Mouse (Mus musculus) urinary bladder, postnatal 36 days (tissue): ENCODE measurements around the gene Chek1.

ENCODE experiments used
- DNase-seq, 2 experiments: peaks; one replicate each; pipeline ENCODE4 v3.0.0; 2022; ENCODE audit warnings: low spot score in 2 of 2, mixed read lengths in 1 of 2

Chek1 gene

DNA sequence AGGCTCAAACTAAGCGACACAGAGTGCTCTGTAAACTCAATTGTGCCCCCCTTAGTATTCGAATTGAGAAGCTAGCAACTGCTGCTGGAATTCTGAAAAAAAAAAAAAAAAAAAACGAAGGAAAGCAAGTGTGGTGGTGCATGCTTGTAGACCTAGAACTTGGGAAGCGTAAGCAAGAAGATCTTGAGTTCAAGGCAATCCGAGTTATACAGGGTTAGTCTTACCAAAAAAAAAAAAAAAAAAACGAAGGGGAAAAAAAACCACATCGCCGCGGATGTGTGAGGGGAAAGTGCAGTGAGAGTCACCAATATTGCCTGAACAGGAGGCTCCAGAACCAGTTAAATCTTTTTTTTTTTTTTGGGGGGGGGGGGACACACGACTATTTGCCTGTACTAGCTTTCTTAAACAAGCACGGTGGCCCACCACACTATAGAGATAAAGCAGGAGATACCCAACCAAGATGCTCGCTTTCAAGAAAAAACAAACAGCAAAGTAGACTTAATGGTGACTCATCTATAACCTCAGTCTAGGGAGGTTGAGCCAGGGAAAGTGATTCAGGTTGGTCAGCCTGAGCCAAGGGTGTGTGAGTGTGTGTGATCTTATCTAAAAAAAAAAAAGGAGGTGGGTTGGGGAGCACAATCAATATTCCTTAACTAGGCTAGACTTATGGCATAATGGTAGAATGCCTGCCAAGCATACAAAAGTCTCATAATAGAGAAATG, at the start of gene Chek1:
Gene Chek1 (minus strand): TSS at position 32 of the 722 bp plus-strand sequence.
- DNase-seq, result no peak

- no peak for DNase-seq
These were observed 42.2 kb upstream of the Chek1 start for GRCm38 (mm10) chr9:36769048-36769413.

GRCm38 (mm10) chr9:36768156-36769047, 41.5 kb upstream of the Chek1 start:
- DNase-seq, result peak in 1 of 2 experiments; percentile 50

GRCm38 (mm10) chr9:36767203-36768143, 40.6 kb upstream of the Chek1 start, which contains the start of gene Stt3a:
TSS of gene Stt3a (minus strand) at chr9:36767679.
- peak; percentile 98 to 99 for DNase-seq

GRCm38 (mm10) chr9:36764378-36764777, 37.5 kb upstream of the Chek1 start:
- DNase-seq, result no peak

GRCm38 (mm10) chr9:36726131-36727033, 483 bp downstream of the Chek1 start:
- DNase-seq, result peak; percentile 90 to 91

DNA sequence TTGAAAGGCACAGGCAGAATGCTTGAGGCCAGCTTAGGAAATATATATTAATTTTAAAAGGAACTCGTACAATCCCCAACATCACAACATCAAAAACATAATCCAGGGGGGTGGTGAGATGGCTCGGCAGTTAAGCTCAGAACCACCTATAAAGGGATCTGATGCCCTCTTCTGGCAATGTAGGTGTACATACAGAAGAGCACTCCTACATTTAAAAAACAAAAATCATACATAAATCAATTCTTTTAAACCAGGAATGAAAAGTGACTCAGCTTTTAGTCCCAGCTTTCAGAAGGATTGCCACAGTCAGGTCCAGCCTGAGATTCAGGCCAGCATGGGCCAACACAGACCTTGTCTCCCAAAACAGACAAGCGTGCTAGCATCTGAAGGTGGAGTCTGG, 10.2 kb downstream of the Chek1 start:
- no peak for DNase-seq

DNA sequence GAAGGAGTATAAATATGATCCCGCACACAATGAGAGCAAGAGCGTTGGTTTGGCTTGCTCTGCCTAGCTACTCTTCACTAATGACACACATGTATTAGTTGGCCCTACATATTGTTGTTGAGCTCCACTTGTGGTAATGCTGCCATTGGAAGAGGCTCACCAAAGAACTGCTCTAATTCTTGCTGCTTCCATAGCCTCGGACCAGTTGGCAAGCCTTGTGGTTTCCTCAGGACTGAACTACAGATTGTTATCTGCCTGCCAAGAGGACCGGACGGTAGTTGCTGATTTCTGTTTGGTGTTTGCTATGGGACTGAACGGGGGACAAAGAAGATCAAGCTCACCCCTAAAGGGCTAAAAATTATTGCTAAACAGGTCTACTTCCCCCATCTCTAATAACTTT, 19.6 kb downstream of the Chek1 start:
- DNase-seq, result no peak

DNA sequence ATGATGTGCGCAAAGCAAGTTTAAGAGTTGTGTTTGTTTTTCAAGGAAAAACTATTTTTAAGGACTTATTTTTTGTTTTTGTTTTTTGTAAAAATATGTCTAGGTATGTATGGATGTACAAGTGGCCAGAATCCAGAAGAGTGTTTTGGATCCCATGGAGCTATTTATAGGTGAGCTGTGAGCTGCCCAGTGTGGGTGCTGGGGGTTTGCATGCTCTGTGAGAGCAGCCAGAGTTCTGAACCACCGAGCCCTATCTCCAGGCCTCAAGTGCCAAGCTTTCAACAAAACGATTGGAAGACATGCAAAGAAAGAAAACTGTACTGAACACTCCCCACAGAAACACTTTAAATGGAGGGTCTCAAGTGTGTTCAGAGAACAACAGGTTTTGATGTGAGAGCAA, 20.9 kb downstream of the Chek1 start:
- DNase-seq, result no peak

- DNase-seq, result no peak
These were observed 32.6 kb downstream of the Chek1 start for GRCm38 (mm10) chr9:36694276-36694675.

GRCm38 (mm10) chr9:36692920-36693319, 33.9 kb downstream of the Chek1 start, which contains the start of gene Acrv1:
TSS of gene Acrv1 (plus strand) at chr9:36693220.
- DNase-seq, result no peak

DNA sequence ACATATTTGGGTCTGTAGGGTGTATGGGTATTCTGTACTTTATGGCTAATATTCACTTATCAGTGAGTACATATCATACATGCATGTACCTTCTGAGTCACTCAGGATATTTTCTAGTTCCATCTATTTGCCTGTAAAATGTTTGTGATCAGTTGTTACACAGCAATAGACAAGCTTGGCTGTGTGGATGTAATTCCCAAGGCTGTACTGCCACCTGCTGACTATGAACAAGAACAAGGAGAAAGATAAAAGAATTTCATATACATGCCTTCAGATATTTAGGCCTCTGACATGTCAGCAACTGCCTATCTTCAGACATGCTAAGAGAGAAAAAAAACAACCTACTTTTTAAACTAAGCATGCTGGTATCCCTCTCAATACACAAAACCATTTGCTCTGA, 39.5 kb downstream of the Chek1 start:
- DNase-seq, result peak in 1 of 2 experiments; percentile 5

- peak; percentile 32 to 41 for DNase-seq
These were observed 45.4 kb downstream of the Chek1 start for GRCm38 (mm10) chr9:36681424-36681823.
